Mouse (Mus musculus): ENCODE measurements at regions not wholly inside any gene's neighbourhood (a gene's known extent, or its start where the extent isn't known, plus 50 kb on each side); places are given as distances from the start of the nearest gene placed in this dataset.

- TF ChIP-seq POLR2A (IDR thresholded peaks at IDR 0.05; ENCODE audit: extremely low read depth, insufficient read depth, low read length) (no peak), CTCF (IDR thresholded peaks at IDR 0.05; ENCODE audit: low read depth, low read length) (no peak)
Observed at GRCm38 (mm10) chr12:15649226-15649625, 167.5 kb downstream of the Trib2 start.

Data from liver, adult 2 months (tissue).